Mouse (Mus musculus) lung, embryonic 14.5 days (tissue): Measurements from ENCODE around the gene Epb41l4b. TPM values are rescaled to one million over a fixed set of nuclear protein-coding genes. Genes with fewer than 3 reads are reported as not detected.

Experiments used
- ATAC-seq: fragments of 200-750 bp; cut with Nextera tagmentation; 2 replicates; pipeline ENCODE4 v1.8.0; 2017; ENCODE audit warnings: mild to moderate bottlenecking, moderate TSS enrichment, moderate library complexity; ENCODE audit not compliant: insufficient read depth
- DNase-seq: peaks from one replicate; pipeline ENCODE4 v3.0.0-alpha.2; 2015
- H3K27ac ChIP-seq: fragments of 300-500 bp; sonication (generic); 2 replicates; pipeline ENCODE4 v1.5.1; 2014; ENCODE audit warnings: low read depth, mild to moderate bottlenecking, moderate library complexity
- H3K27me3 ChIP-seq: fragments of 300-500 bp; sonication (generic); 2 replicates; pipeline ENCODE4 v1.6.1; 2014; ENCODE audit warnings: low read length, control low read depth; ENCODE audit not compliant: insufficient read depth
- H3K36me3 ChIP-seq: fragments of 300-500 bp; sonication (generic); 2 replicates; pipeline ENCODE4 v1.6.1; 2014; ENCODE audit warnings: control low read depth; ENCODE audit not compliant: insufficient read depth
- H3K4me1 ChIP-seq: fragments of 300-500 bp; sonication (generic); 2 replicates; pipeline ENCODE4 v1.6.1; 2014; ENCODE audit warnings: antibody characterized with exemption, control low read depth; ENCODE audit not compliant: insufficient read depth
- H3K4me2 ChIP-seq: fragments of 300-500 bp; sonication (generic); 2 replicates; pipeline ENCODE4 v1.6.1; 2014; ENCODE audit warnings: mild to moderate bottlenecking
- H3K4me3 ChIP-seq: fragments of 300-500 bp; sonication (generic); 2 replicates; pipeline ENCODE4 v1.5.1; 2014; ENCODE audit warnings: low read depth, low read length
- H3K9ac ChIP-seq: fragments of 300-500 bp; sonication (generic); 2 replicates; pipeline ENCODE4 v1.6.1; 2014
- H3K9me3 ChIP-seq: fragments of 300-500 bp; sonication (generic); 2 replicates; pipeline ENCODE4 v1.6.1; 2016; ENCODE audit warnings: low read depth, low read length, control low read depth
- CTCF ChIP-seq: IDR thresholded peaks from 2 replicates; pipeline ENCODE4 v1.5.1; 2016; ENCODE audit warnings: antibody characterized with exemption, low read depth
- WGBS: fragments of 180-500 bp; shearing (Covaris S2); extraction: QIAGEN DNeasy Blood & Tissue Kit; methylation state at CpG from one replicate; pipeline ENCODE4 v1.1.7; 2014; 5-methylcytosine and 5-hydroxymethylcytosine counted together
- polyA plus RNA-seq: library from polyadenylated mRNA; unstranded; fragments of >200 nt; fragmentation: Nextera tagmentation; extraction: Ambion mirVana; gene quantifications from 2 replicates; pipeline ENCODE4 v1.2.1, GENCODE M21; 2014

Gene Epb41l4b
- polyA plus RNA-seq, 1 experiment from 2014 or later: 1.2 TPM

DNA sequence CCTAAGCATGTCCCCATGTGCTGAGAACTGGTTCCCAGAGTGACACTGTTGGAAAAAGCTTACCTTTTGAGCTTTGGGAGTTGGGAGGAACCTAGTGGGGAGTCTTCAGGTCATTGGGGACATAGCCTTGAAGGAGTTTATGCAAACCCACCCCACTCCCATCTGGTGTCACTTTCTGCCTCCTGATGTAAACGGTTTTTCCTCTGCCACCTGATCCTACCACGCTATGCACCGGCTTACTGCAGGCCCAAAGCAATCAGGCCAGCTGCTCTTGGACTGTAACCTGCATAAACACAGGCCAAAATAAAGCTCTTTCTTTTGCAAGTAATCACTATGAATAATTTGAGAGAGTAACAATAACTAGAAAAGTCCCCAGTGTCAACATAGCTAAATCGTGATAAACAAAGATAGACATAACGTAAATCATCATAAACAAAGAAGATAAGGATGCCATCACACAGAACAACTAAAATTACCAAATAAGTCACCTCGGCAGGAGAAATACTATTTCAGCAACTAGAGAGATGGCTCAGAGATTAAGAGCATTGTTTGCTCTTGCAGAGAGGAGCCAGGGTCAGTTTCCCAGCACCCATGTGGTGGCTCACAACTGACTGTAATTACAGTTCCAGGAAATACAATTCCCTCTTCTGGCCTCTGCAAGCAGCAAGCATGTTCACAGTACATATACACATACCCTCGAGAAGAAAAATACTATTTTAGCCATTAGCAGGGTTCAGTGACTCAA, 29.6 kb downstream of the Epb41l4b start:
- ATAC-seq (no peak), DNase-seq (no peak)
- no peak overlapping the region for H3K4me3 ChIP-seq
- H3K36me3 ChIP-seq: no peaks in the 10 kb centered on the region
- H3K9ac ChIP-seq: no peak overlapping the region
- no peak overlapping the region for H3K27ac ChIP-seq
- no peak for TF ChIP-seq CTCF
- H3K9me3 ChIP-seq: no peaks in the 10 kb centered on the region
- H3K4me1 ChIP-seq: peaks cover 15% of the 10 kb centered on the region; the same call in 1 of the 2 replicates
- H3K27me3 ChIP-seq: no peaks in the 10 kb centered on the region
- no peak overlapping the region for H3K4me2 ChIP-seq
- WGBS: 43% methylated on average over 7 of the region's 7 CpGs

DNA sequence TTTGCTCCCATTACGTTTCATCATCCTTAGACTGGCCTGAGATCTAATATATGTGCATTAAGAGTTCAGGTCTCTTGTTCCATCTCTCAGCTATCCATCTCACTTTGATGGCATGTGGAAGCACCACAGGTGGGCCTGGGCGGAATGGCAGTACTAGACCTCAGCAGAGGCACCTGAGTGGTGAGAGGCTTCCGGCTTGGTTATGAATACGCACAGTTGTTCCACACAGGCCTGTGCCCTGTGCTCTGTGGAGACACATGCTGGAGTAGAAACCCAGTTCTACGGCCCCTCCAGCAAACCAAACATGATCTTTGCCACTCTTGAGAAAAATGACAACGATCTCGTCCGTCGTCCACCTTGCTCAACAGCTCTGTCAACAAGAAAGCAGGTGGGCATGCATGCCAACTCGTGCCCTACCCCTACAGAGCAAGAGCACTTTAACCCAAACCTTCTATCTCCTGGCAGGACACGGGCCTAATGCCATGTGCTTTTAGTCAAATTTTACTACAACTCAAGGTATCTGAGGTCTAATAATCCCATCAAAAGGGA, 31.2 kb downstream of the Epb41l4b start:
- TF ChIP-seq CTCF: no peak
- no peak overlapping the region for H3K27ac ChIP-seq
- 68% methylated on average over 11 of the region's 11 CpGs for whole genome bisulfite sequencing
- no peaks in the 10 kb centered on the region for H3K27me3 ChIP-seq
- no peaks in the 10 kb centered on the region for H3K9me3 ChIP-seq
- no peak overlapping the region for H3K9ac ChIP-seq
- H3K4me1 ChIP-seq: peaks cover 15% of the 10 kb centered on the region; the same call in 1 of the 2 replicates
- no peak overlapping the region for H3K4me3 ChIP-seq
- H3K36me3 ChIP-seq: no peaks in the 10 kb centered on the region
- ATAC-seq: no peak
- H3K4me2 ChIP-seq: no peak overlapping the region
- DNase-seq: no peak

DNA sequence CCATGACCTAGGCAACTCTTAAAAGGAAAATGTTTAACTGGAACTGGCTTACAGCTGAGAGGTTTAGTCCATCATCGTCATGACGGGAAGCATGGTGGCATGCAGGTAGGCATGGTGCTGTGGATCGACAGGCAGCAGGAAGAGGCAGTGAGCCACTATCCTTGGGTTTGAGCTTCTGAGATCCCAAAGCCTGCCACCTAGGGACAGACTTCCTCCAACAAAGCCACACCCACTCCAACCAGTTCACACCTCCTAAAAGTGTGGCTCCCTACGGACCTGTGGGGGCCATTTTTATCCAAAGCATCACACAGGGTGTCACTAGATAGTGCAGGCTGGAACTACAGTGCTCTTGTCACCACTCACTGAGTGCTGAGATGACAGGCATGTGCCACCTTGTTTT, 31.8 kb downstream of the Epb41l4b start:
- no peak for TF ChIP-seq CTCF
- DNase-seq: no peak
- H3K4me1 ChIP-seq: peaks cover 15% of the 10 kb centered on the region; the same call in 1 of the 2 replicates
- no peaks in the 10 kb centered on the region for H3K36me3 ChIP-seq
- H3K9me3 ChIP-seq: no peaks in the 10 kb centered on the region
- H3K27ac ChIP-seq: no peak overlapping the region
- 72% methylated on average over 4 of the region's 4 CpGs for WGBS
- H3K4me3 ChIP-seq: no peak overlapping the region
- no peak overlapping the region for H3K4me2 ChIP-seq
- H3K27me3 ChIP-seq: no peaks in the 10 kb centered on the region
- no peak for ATAC-seq
- H3K9ac ChIP-seq: no peak overlapping the region

DNA sequence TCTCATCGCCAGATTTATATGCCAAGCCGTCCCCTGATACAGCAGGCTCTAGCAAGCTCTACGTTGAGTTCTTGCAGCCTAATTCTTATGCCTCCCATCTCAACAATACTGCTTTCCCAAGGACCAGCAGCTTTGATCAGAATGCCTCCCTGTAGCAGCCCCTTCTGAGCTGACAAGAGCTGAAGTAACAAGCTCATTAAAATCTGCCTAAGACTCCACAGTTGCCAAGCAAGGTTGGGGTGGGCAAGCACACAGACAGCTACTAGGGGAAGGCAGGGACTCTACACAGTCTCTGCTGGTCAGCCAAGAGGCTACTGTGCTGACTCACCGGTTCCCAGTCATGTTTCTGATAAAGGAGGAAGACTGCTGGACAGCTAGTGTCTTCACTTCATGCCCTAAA, 33.7 kb downstream of the Epb41l4b start:
- no peak for TF ChIP-seq CTCF
- DNase-seq: no peak
- Histone ChIP-seq H3K9me3 (no peaks in the 10 kb centered on the region), H3K9ac (no peak overlapping the region), H3K36me3 (no peaks in the 10 kb centered on the region), H3K27ac (no peak overlapping the region), H3K4me1 (peaks cover under 1% of the 10 kb centered on the region; the same call in 1 of the 2 replicates), H3K27me3 (no peaks in the 10 kb centered on the region), H3K4me2 (no peak overlapping the region), H3K4me3 (no peak overlapping the region)
- 74% methylated on average over 4 of the region's 4 CpGs for WGBS
- no peak for ATAC-seq

DNA sequence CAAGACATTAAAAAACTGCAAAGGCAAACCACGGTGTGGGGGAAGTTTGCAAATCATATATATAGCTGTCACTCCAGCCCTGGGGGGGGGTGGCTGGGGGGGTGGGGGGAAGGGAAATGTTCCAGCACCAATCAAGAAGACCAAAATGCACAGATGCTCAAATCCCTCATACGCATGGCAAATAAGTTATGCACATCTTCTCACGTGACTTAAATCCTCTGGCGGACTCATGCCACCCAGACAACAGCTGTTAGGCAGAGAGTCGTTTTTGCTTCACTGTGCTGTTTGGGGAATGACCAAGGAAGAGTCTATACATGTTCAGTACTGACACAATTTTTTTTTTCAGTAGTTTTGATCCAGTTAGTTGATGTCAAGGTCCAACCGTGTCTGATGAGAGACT, 37.9 kb downstream of the Epb41l4b start:
- DNase-seq: no peak
- no peak overlapping the region for H3K4me3 ChIP-seq
- TF ChIP-seq CTCF: no peak
- WGBS: 69% methylated on average over 6 of the region's 6 CpGs
- H3K9ac ChIP-seq: no peak overlapping the region
- no peak for ATAC-seq
- H3K4me1 ChIP-seq: no peaks in the 10 kb centered on the region
- no peaks in the 10 kb centered on the region for H3K27me3 ChIP-seq
- H3K9me3 ChIP-seq: no peaks in the 10 kb centered on the region
- no peak overlapping the region for H3K27ac ChIP-seq
- no peak overlapping the region for H3K4me2 ChIP-seq
- no peaks in the 10 kb centered on the region for H3K36me3 ChIP-seq

DNA sequence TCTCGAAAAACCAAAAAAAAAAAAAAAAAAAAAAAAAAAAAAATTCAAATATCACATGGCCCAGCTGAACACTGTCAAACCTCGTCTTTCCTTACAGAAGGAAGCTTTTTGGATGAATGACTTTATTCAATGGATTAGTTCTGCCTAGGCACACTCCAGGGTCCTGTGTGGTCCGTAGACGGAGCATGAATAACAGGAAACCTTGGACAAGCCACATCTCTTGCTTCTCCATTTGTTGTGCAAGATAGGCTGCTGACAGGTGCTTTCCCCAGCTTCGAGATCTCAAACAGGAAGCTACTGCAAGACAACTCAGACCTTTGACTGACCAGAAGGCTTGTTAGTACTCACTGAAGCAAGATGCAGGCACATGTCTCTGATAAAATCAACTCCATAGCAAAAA, 39.4 kb downstream of the Epb41l4b start:
- H3K4me3 ChIP-seq: no peak overlapping the region
- no peaks in the 10 kb centered on the region for H3K36me3 ChIP-seq
- no peaks in the 10 kb centered on the region for H3K9me3 ChIP-seq
- no peak overlapping the region for H3K9ac ChIP-seq
- WGBS: 62% methylated on average over 5 of the region's 5 CpGs
- no peak for ATAC-seq
- TF ChIP-seq CTCF: no peak
- H3K4me1 ChIP-seq: no peaks in the 10 kb centered on the region
- DNase-seq: no peak
- H3K4me2 ChIP-seq: no peak overlapping the region
- H3K27me3 ChIP-seq: no peaks in the 10 kb centered on the region
- no peak overlapping the region for H3K27ac ChIP-seq

DNA sequence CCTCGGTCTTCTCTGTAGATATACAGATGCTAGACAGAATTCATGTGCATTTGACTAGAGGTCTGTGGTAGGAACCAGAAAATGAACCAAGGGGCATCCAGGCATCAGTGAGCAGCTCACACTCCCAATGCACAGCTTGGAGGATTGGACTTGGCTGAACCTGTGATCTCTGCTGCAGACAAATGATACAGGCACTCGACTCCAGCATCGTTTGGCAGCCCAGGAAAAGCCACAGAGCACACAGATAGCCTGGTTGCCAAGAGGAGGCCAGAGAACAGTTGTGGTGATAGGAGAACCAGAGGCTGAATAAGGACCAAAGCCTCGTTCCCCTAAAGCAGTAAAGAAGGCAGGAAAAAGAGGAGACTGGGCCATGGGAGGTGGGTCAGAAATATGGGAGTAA, 42.1 kb downstream of the Epb41l4b start:
- ATAC-seq (no peak), DNase-seq (no peak)
- Histone ChIP-seq H3K36me3 (no peaks in the 10 kb centered on the region), H3K4me3 (no peak overlapping the region), H3K9ac (no peak overlapping the region), H3K4me1 (no peaks in the 10 kb centered on the region), H3K9me3 (no peaks in the 10 kb centered on the region), H3K27ac (no peak overlapping the region), H3K27me3 (no peaks in the 10 kb centered on the region), H3K4me2 (no peak overlapping the region)
- TF ChIP-seq CTCF: no peak
- 70% methylated on average over 4 of the region's 4 CpGs for WGBS
